Mouse (Mus musculus) retina, postnatal 1 day (tissue): ENCODE results near the gene Osbpl3.
A peak's percentile ranks its signal among the peaks of the same experiment; 100 is the strongest.
"Not testable (repeated sequence)": the region's sequence is repeated elsewhere in the genome, so short reads cannot be mapped to it uniquely, and the experiment has no call there.

Experiments
- DNase-seq: peaks from one replicate; pipeline ENCODE4 v3.0.0-alpha.2; 2012

Osbpl3 gene

DNA sequence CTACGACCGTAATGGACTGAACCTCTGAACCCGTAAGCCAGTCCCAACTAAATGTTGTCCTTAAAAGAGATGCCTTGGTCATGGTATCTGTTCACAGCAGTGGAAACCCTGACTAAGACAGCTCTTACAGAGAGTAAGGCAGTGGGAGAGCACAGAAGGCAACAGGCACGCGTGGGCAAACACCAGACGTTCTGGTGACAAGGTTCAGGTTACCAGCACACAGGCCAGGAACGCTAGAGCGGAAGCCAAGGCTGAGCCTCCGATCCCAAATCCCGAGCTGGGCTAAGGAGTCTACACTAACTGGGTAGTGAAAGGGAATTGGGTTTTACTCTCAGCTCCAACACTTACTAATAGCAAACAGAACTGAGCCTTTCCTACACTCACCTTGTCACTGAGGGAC is 3.8 kb downstream of the Osbpl3 start:
- no peak for DNase-seq

- DNase-seq = no peak
These were observed 10.4 kb downstream of the Osbpl3 start for GRCm38 (mm10) chr6:50445616-50446015.

DNA sequence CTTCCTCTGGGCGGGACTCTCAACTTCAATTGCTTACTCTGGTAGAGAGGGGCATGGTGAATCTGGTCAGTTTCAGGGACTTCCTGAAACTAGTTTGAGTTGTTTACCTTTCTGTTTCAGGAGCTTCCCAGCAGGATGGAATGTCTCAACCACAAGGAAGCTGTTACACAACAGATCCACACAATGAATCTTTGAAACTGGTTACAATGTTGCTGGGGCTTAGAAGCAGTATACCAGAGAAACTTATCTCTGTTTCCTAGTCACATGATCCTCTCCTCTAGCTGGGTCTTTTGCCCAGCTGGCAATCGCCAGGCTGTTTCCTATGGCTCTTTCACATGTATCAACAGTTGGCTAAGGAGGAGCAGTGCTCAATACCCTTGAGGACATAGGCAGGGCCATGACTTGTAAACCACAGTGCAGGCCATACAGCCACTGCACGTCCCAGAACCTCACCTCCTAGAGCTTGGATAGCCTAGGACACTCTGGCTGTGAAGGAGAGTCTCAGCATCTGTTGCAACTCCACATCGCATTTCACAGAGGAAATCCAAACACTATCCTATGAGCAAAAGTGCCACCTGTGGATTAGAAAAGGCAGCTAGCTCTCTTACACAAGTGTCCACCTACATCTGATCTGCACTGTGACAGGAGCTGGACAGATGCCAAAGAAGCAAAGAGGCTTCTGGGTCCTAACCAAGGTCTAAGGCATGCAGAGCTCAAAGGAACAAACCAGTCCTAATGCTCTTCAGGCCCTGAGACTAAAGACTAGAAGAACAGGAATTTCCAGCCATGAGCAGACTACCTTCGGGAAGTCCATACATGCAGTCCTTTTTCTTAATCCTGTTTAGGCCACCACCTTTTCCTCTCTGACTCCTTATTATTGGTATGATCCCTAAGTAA is 14.8 kb downstream of the Osbpl3 start:
- DNase-seq = peak; percentile 51

- DNase-seq = no peak
These were observed 15.8 kb downstream of the Osbpl3 start for GRCm38 (mm10) chr6:50440197-50440596.

GRCm38 (mm10) chr6:50438900-50439299 is 17.1 kb downstream of the Osbpl3 start:
- not testable (repeated sequence) for DNase-seq

GRCm38 (mm10) chr6:50437815-50438214 is 18.2 kb downstream of the Osbpl3 start:
- DNase-seq = no peak

DNA sequence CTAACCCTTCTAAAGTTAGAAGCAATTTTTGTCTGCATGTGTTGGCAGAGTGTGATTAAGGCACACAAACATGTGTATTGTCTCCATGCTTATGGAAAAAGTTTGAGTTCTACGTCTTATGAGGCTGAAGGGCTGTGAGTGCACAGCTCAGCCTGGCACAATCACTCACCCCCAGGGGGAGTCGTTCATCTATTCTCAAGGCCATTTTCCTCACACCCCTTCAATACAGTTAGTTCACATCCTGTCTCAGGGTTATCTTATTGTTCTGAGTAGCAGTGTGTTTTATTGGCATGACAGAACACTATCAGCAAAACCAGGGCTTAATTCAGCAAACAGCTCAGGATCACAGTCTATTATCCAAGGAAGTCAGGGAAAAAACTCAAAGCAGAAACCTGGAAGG is 19.3 kb downstream of the Osbpl3 start:
- DNase-seq = no peak

GRCm38 (mm10) chr6:50432491-50432890 is 23.5 kb downstream of the Osbpl3 start:
- peak; percentile 70 for DNase-seq

DNA sequence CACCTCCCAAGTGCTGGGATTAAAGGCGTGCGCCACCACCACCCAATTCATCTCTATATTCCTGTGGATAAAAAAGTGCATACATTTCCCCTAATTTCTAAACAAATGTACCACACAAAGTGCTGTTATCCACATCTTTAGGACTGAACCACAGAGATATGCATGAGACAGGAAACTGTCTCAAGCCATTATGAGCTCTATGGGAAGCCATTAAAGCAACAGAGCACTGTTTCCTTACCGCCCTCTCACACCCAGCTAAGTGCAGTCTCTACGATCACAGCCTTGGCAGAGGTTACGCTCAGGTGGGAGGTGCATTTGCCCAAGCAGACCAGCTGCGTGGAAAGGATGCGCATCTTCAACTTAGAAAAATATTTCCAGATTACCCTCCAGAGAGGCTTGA is 26.7 kb downstream of the Osbpl3 start:
- no peak for DNase-seq

DNA sequence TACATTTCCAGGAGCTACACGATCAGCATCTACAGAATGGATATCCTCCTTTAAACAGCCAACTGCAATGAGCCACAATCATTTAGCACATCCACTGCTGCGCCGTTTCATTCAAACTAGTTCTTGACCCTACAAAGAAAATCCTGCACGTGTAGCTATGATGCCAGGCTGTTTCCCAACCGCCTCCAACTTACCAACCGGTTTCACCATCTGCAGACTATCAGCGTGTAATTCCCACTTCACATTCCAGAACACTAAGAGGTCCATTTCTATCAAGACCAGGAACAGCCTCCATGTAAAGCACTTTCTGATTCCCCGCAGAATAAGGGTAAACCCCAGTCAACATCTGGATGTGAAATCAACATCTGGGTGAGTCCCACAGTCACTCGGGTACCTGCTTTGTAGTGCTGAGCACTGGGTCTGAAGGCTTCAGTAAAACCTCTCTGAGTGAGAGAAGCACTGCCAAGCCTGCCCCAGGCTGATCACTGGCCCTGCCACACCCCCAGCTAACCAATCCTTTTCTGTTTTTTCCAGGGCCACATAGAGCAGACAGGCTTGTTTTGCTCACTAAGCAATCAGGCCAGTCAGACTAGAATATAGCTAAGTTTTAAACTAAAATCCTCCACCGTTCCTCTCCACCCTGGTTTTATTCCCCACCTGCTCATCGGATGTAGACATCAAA is 28.8 kb downstream of the Osbpl3 start:
- DNase-seq = no peak

DNA sequence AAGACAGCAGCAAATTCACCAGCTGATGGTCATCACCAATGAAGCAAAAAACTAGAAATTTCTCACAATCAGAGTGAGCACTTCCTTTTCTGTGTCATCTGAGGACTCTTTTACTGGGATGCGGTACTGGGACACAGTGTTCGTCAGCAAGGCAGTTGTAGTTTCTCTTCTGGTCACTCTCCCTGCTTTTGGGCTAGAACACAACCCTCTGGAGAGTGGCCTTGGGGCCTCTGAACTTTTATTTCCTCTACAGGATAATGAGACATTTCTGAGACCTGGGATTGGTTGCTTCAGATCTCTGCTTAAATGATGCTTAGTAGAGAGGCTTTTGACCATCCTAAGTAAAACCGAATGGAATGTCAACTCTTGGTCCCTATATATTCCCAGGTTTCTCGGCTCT is 29.4 kb downstream of the Osbpl3 start:
- DNase-seq = no peak

DNA sequence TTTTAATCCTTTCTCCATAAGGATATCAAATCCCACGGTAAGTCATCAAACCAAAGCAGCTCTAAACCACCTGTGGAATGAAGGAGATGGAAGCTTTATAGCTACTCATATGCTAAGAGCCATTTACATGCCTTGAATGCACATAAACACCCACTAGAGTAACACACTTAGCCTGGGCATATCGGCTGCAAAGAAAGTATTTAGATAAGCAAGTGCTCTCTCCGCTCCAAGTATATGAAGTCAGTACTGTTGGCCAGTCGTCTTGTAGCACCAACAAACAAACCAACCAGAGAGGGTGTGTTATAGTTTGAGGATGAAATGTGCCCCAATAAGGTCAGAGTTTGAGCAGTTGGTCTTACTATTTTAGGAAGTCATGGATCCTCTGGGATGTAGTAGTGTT is 31.7 kb downstream of the Osbpl3 start:
- DNase-seq = no peak

- no peak for DNase-seq
These were observed 35.6 kb downstream of the Osbpl3 start for GRCm38 (mm10) chr6:50420413-50420812.

DNA sequence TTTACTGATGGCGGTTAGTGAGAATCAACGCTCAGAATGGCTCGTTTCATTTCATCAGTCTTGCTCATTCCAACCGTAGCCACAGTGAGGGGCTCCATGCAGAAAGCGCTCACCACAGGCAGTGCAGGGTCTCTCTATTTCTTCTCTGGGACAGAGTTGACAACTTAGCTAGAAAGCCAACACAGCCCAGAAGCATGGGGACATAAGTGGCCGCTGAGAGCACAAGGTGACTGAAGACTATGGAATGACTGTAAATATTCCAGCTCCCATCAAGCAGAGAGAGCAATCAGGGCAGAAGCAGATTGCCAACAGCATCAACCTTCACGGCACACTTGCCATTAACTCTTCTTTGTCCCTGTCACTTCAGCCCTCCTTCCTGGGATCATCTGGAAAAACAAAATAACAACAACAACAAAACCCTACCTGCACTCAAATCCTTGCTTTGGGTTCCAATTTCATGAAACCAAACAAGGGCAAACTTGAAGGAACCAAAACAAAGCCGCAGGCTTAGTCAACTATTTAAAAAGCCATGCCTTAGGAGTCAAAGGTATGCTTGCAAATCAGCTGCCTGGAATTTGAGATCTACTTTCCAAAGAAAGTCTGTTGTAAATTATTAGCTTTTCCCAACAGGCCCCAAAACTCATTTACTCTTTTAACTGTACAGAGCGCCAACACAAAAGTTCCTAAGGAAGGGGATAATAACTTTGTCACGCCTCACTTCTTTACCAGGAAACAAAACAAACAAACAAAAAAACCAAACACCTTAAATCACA is 36.3 kb downstream of the Osbpl3 start:
- DNase-seq = no peak

DNA sequence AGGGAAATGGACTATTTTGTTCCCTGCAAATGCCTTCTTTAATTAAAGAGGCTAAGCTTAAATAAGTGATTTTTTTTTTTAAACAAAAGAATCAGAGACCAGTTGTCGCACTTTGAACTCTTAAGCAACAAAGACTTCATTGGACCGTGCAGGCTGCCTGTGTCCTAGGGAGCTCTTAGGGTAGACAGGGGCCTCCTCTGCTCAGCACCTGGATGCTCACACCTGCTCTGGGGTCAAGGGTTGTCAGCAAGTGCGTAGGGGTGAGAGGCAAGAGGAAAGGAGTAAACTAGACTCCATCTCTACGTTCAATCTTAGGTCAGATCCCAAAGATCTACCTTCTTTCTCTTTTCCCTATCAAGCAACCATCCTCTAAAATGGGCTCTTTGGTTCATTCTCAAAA is 37.0 kb downstream of the Osbpl3 start:
- no peak for DNase-seq

- DNase-seq = no peak
These were observed 39.1 kb downstream of the Osbpl3 start for GRCm38 (mm10) chr6:50416854-50417253.

DNA sequence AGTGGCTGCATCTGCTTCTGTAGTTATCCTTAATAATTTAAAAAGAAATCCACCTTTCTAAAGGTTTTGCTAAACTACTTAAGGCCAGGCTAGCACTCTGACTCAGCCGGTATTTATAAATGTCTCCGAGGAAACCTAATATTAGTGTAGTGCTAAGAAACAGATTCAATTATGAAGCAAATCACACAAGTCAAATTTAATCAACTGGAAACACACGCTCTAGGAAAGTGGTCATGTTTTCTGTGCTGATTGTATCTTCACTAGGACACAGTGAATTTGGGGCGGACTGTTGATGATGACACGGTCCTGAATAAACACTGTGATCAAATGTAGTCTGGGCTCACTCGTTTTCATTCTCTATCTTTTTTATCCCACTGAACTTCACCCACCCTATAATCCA is 40.6 kb downstream of the Osbpl3 start:
- no peak for DNase-seq

DNA sequence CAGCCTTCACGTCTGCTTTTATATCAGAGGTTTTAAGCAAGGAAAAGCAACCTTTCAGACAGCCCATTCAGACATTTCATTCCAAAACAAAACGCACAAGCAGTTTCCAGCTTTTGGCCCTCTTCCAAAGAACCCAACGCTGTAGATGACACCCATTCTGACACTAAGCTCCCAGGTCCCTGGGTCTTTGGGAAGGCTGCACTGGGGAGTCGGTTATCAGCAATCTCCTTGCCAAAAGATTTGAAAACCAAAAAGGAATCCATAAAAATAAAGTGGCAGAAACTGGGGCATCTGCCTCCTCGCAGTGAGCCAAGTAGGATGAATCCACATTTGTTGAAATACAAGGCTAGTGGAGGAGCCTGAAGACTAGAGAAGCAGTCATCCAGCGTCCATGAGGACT is 41.5 kb downstream of the Osbpl3 start:
- DNase-seq = no peak

GRCm38 (mm10) chr6:50413381-50413780 is 42.6 kb downstream of the Osbpl3 start:
- no peak for DNase-seq

GRCm38 (mm10) chr6:50412174-50412573 is 43.8 kb downstream of the Osbpl3 start:
- DNase-seq = no peak

DNA sequence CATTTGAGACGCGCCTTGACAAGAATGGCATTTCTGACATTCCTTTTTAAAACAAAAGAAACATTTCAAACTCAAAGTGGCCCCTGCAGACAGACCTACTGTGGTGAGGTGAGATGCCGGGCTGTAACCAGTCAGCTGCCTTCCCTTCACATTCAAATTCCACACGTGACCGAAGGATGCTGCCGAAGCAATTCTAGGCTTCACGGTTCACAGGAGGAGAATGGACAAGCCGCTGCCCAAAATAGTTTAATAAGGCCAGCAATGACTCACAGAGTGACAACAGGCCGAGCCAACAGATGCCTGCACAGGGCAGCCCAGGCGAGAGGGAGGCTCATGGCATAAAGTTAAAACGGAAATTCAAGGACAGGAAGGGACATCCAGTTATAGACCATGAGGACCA is 51.3 kb downstream of the Osbpl3 start:
- DNase-seq = peak; percentile 76

DNA sequence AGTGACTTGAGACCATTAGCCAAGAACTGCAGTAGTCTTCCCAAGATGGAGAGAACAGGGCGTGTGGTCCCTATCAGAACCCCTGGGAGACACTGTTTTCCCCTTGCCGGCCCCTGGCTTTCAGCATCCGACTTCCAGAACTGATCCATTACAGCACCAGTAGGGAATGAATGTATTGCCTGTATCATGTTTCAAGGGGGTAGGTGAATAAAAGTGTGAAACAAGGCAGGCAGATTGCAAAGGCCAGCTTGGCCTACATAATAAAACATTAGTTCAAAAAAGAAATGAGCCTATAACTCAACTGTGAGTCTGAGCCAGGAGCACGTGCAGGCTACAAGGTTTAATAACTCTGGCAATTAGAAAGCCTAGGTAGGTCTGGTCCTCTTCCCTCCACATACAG is 52.5 kb downstream of the Osbpl3 start:
- DNase-seq = no peak

- no peak for DNase-seq
These were observed 53.1 kb downstream of the Osbpl3 start for GRCm38 (mm10) chr6:50402872-50403271.

GRCm38 (mm10) chr6:50400234-50400633 is 55.8 kb downstream of the Osbpl3 start:
- DNase-seq = no peak
